Mouse (Mus musculus): ENCODE measurements around the gene Nasp.

DNA sequence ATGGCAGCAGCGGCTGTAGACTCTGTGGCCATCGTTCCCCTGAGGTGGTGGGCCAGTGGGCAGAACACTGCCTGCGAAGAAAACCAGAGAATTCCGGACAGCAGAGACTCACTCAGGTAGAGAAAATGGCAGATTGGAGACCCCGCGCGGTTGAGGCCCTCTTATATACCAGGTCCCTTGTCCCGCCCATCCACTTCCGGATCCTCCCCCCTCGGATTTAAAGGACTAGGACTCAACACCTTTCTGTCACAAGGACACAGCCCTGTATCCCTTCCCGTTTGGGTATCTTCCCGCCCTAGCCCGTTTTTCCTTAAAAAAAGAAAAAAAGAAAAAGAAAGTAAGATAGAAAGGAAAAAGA lies 403 bp downstream of the Nasp start:
- TF ChIP-seq POLR2A (IDR thresholded peaks at IDR 0.05; ENCODE audit: insufficient read depth, low read depth, low read length): peak; percentile 95
- TF ChIP-seq CTCF (IDR thresholded peaks at IDR 0.05): no peak
- peak; percentile 64; the same call in 1 of the 2 replicates for TF ChIP-seq EP300 (IDR thresholded peaks at IDR 0.05; ENCODE audit: insufficient read depth, low read depth, low read length)

All from heart, adult 2 months (tissue).